Mouse (Mus musculus): ENCODE data around the gene Dctd. TPM values are rescaled to one million over a fixed set of nuclear protein-coding genes. Genes with fewer than 3 reads are reported as not detected.

Dctd gene
- polyA plus RNA-seq, 1 experiment from 2014 or later: 47.4 TPM

DNA sequence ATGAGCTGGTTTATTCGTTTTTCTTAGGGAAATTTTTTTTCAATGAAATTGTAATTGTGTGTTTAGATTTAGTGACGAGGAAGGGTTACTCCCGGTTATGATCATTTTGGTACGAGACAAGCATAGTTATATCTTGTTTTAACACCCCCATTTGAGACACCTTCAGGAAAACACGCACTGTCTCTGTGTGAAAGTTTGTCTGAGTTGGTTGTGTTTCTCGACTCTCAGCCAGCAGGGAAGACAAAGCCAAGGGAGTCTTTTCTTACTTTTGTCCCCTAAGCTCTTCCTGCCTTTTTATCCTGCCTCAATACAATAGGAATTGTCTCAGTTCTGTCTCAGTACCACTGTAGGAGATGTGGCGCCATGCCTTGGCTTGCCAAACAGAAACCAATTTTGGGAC, 84.9 kb downstream of the Dctd start:
- no peaks in the 10 kb centered on the region for H3K4me1 ChIP-seq (replicated peaks; ENCODE audit: control insufficient read depth, insufficient read depth, low read length)
- 85% methylated on average over 7 of the region's 7 CpGs for WGBS

DNA sequence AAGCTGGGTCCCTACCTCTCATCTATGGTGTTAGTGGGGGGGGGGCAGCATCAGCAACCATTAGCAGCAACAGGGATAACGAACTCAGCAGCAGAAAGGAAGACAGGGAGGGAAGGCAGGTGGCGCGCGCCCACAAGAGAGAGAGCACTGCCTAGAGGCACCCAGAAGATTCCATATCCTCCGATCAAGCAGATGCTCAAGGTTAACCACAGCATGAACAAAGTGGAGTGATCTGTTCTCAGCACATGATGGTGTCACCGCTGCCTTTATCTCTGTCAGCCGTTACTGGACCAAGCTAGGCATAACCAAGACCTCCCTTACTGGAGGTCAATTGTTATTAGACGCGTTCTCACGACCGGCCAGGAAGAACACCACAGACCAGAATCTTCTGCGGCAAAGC, 89.7 kb downstream of the Dctd start:
- H3K4me2 ChIP-seq (ENCODE audit: low read length): no peak overlapping the region
- DNase-seq (ENCODE audit: low spot score) (no peak), ATAC-seq (replicated peaks; ENCODE audit: low FRiP score, low TSS enrichment, low read depth) (no peak)
- H3K36me3 ChIP-seq (ENCODE audit: control insufficient read depth, insufficient read depth, low read length): no peaks in the 10 kb centered on the region
- H3K4me1 ChIP-seq (replicated peaks; ENCODE audit: control insufficient read depth, insufficient read depth, low read length): no peaks in the 10 kb centered on the region
- no peak overlapping the region for H3K27ac ChIP-seq (ENCODE audit: low read depth)
- H3K27me3 ChIP-seq (replicated peaks; ENCODE audit: control insufficient read depth, insufficient read depth, low read length): no peaks in the 10 kb centered on the region
- WGBS: 97% methylated on average over 12 of the region's 12 CpGs
- H3K9ac ChIP-seq (ENCODE audit: low read length): no peak overlapping the region
- no peak overlapping the region for H3K4me3 ChIP-seq (ENCODE audit: low read depth, low read length)
- H3K9me3 ChIP-seq (ENCODE audit: control insufficient read depth, low read length): no peaks in the 10 kb centered on the region

More for the DNA sequence above, 84.9 kb downstream of the Dctd start:
- Histone ChIP-seq H3K27me3 (replicated peaks; ENCODE audit: control insufficient read depth, insufficient read depth, low read length) (no peaks in the 10 kb centered on the region), H3K27ac (ENCODE audit: low read depth) (no peak overlapping the region), H3K4me2 (ENCODE audit: low read length) (no peak overlapping the region), H3K36me3 (ENCODE audit: control insufficient read depth, insufficient read depth, low read length) (no peaks in the 10 kb centered on the region), H3K9ac (ENCODE audit: low read length) (no peak overlapping the region), H3K9me3 (ENCODE audit: control insufficient read depth, low read length) (no peaks in the 10 kb centered on the region), H3K4me3 (ENCODE audit: low read depth, low read length) (no peak overlapping the region)
- ATAC-seq (replicated peaks; ENCODE audit: low FRiP score, low TSS enrichment, low read depth) (no peak), DNase-seq (ENCODE audit: low spot score) (no peak)

DNA sequence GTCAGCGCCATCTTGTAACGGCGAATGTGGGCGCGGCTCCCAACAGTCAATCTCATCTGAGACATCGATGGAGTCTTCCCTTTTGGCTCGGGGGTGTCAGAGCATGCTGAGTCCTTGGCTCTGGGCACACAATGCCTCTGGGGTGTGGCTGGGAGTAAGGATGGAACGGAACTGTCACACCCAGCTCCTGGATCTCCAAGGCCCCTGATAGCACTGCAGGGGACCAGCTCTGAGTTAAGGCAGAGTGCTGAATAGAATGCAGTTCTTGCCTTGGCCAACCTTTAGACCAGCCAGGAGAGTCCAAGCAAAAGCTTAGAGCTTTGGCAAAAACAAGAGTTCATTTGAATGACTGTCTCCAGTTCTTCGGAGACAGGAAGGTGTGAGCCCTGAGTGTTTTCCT, 97.1 kb downstream of the Dctd start:
- Histone ChIP-seq H3K27ac (ENCODE audit: low read depth) (no peak overlapping the region), H3K36me3 (ENCODE audit: control insufficient read depth, insufficient read depth, low read length) (no peaks in the 10 kb centered on the region), H3K4me3 (ENCODE audit: low read depth, low read length) (no peak overlapping the region), H3K9ac (ENCODE audit: low read length) (no peak overlapping the region), H3K4me1 (replicated peaks; ENCODE audit: control insufficient read depth, insufficient read depth, low read length) (no peaks in the 10 kb centered on the region), H3K27me3 (replicated peaks; ENCODE audit: control insufficient read depth, insufficient read depth, low read length) (no peaks in the 10 kb centered on the region), H3K9me3 (ENCODE audit: control insufficient read depth, low read length) (no peaks in the 10 kb centered on the region), H3K4me2 (ENCODE audit: low read length) (no peak overlapping the region)
- no peak for ATAC-seq (replicated peaks; ENCODE audit: low FRiP score, low TSS enrichment, low read depth)
- 96% methylated on average over 9 of the region's 9 CpGs for WGBS
- no peak for DNase-seq (ENCODE audit: low spot score)

DNA sequence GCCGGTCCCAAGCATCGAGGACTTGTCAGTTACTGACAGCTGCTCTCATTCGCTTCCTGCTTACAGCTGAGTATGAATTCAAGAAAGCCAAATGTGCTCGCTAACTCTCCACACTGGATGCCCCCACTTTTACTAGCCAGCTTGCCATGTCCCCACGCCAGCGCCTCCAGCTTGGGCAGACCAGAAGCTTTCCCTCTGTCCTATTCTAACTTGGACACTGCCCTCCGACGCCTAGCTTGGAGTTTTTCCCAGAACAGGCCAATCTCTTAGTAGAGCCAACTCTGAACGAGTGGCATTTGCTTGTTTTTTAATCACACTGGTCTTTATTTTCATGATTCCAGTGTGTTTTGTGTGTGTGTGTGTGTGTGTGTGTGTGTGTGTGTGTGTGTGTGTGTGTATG, 100.3 kb downstream of the Dctd start:
- H3K4me2 ChIP-seq (ENCODE audit: low read length): no peak overlapping the region
- H3K9ac ChIP-seq (ENCODE audit: low read length): no peak overlapping the region
- DNase-seq (ENCODE audit: low spot score) (no peak), ATAC-seq (replicated peaks; ENCODE audit: low FRiP score, low TSS enrichment, low read depth) (no peak)
- no peaks in the 10 kb centered on the region for H3K36me3 ChIP-seq (ENCODE audit: control insufficient read depth, insufficient read depth, low read length)
- H3K9me3 ChIP-seq (ENCODE audit: control insufficient read depth, low read length): no peaks in the 10 kb centered on the region
- 96% methylated on average over 9 of the region's 9 CpGs for WGBS
- no peaks in the 10 kb centered on the region for H3K4me1 ChIP-seq (replicated peaks; ENCODE audit: control insufficient read depth, insufficient read depth, low read length)
- no peaks in the 10 kb centered on the region for H3K27me3 ChIP-seq (replicated peaks; ENCODE audit: control insufficient read depth, insufficient read depth, low read length)
- H3K27ac ChIP-seq (ENCODE audit: low read depth): no peak overlapping the region
- no peak overlapping the region for H3K4me3 ChIP-seq (ENCODE audit: low read depth, low read length)

DNA sequence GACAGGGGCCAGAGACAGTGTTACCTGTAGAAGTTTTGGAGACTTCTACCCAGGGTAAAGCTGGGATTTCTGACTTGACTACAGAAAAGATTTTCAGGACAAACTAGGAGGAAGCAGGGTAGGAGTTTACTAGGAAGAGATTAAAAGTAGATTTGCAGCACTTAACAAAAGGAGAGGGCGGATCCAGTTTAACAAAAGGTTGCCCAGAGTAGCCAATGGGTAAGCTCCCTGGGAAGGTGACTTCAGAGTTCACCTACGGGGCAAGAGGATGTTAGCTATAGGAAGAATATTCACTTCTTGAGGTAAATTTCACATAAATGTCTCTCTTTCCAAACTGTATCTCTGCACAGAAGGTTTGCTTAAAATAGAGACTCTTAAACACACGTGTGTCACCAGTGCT, 103.7 kb downstream of the Dctd start:
- Histone ChIP-seq H3K27me3 (replicated peaks; ENCODE audit: control insufficient read depth, insufficient read depth, low read length) (no peaks in the 10 kb centered on the region), H3K36me3 (ENCODE audit: control insufficient read depth, insufficient read depth, low read length) (no peaks in the 10 kb centered on the region), H3K4me2 (ENCODE audit: low read length) (no peak overlapping the region), H3K27ac (ENCODE audit: low read depth) (no peak overlapping the region), H3K4me1 (replicated peaks; ENCODE audit: control insufficient read depth, insufficient read depth, low read length) (no peaks in the 10 kb centered on the region), H3K4me3 (ENCODE audit: low read depth, low read length) (no peak overlapping the region), H3K9ac (ENCODE audit: low read length) (no peak overlapping the region), H3K9me3 (ENCODE audit: control insufficient read depth, low read length) (no peaks in the 10 kb centered on the region)
- DNase-seq (ENCODE audit: low spot score): no peak
- 71% methylated on average over 3 of the region's 3 CpGs for WGBS
- no peak for ATAC-seq (replicated peaks; ENCODE audit: low FRiP score, low TSS enrichment, low read depth)

Other genes starting within 250 kb of the Dctd start
- 10.4 and 10.6 TPM in 2 replicates for gene Wwc2, start 108.2 kb upstream of the Dctd start, polyA plus RNA-seq (2014; fragmentation: Nextera tagmentation; extraction: Ambion mirVana)